Mouse (Mus musculus): ENCODE results near the gene Inhbb. TPM values are rescaled to one million over a fixed set of nuclear protein-coding genes. Genes with fewer than 3 reads are reported as not detected.

Inhbb gene
- polyA plus RNA-seq (2015; fragmentation: Nextera tagmentation; extraction: Ambion mirVana), result 0.30 and 0.34 TPM in 2 replicates

DNA sequence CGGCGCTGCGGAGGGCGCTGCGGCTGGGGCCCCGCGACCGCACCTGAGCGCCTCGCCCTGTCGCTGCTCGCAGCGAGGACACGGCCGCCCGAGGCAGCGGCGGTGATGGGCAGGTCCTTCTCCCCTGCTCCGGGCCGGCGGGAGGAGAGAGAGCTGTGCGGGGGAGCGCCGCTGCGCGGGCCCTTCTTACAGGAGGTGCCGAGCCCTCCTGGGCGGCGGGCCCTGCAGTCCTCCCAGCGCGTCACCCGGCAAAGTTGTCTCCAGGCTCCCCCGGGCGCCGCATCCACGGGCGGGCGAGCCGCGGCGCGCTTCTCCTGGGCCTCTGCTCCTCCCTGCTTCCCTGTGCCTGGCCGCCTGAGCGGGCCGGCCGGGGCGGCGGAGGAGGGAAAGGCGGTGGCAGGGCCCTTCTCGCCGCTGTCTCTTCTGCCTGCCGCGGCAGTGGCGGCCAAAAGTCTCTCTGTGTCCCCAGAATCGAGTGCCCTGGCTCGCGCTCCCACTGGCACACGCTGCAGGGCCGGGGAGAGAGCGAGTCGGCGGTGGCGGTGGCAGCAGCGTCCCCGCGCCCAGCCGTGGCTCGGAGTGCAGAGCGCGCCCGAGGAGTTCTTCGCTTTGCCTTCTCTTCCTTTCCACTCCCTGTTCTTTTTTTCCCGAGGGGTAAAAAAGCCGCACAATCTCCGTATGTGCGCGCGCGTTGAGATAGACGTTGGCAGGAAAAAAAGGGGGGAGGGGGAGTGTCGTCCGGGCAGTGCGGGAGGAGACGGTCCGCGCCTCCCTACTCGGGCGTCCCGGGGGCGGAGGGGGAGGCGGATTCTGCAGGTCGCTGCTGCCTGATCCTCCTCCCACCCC is at the start of gene Inhbb:
Gene Inhbb (minus strand): TSS at position 673 of the 846 bp plus-strand sequence.
- H3K4me3 ChIP-seq, result peak within 1 kb of the TSS; percentile 60
- H3K9me3 ChIP-seq, result no peaks in the 10 kb centered on the region
- peaks cover 21% of the 10 kb centered on the region for H3K4me1 ChIP-seq
- peak within 1 kb of the TSS; percentile 100 for H3K4me2 ChIP-seq
- 0 out of 2 replicates have a peak, but pooled peaks have one; percentile 8 for ATAC-seq (ENCODE audit: borderline replicate concordance, extremely low read depth, low FRiP score, low TSS enrichment)
- WGBS, result under 1% methylated on average over 83 of the region's 92 CpGs
- peak within 1 kb of the TSS; percentile 42 for H3K9ac ChIP-seq
- H3K27ac ChIP-seq, result no peak within 1 kb of the TSS
- H3K36me3 ChIP-seq, result no peaks in the 10 kb centered on the region
- H3K27me3 ChIP-seq, result peaks cover 90% of the 10 kb centered on the region

- H3K4me1 ChIP-seq, result no peaks in the 10 kb centered on the region
- no peak overlapping the region for H3K4me3 ChIP-seq
- no peaks in the 10 kb centered on the region for H3K9me3 ChIP-seq
- H3K36me3 ChIP-seq, result no peaks in the 10 kb centered on the region
- no peak overlapping the region for H3K9ac ChIP-seq
- H3K27ac ChIP-seq, result no peak overlapping the region
- no peaks in the 10 kb centered on the region for H3K27me3 ChIP-seq
- ATAC-seq (ENCODE audit: borderline replicate concordance, extremely low read depth, low FRiP score, low TSS enrichment), result no peak
- H3K4me2 ChIP-seq, result no peak overlapping the region
- 52% methylated on average over 2 of the region's 2 CpGs for WGBS
These were observed 41.3 kb upstream of the Inhbb start for GRCm38 (mm10) chr1:119463386-119463785.

DNA sequence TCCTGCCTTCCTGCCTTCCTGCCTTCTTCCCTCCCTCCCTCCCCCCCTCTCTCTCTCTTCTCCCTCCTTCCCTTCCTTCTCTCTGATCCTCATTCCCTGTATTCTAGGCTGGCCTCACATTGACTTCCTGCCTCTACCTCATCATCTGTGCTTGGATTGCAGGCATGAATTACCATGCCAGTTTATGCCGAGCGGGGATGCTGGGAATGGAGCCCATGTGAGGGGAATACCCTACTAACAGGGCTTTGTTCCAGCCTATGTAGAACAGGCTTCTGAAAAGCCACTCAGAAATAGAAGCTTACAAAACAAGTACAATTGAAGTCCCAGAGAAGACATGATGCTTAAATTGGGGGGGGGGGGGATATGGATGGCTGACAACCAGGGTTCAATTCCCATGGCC is 38.0 kb upstream of the Inhbb start:
- Histone ChIP-seq H3K4me3 (no peak overlapping the region), H3K27ac (no peak overlapping the region), H3K9ac (no peak overlapping the region), H3K4me2 (no peak overlapping the region), H3K27me3 (no peaks in the 10 kb centered on the region), H3K9me3 (no peaks in the 10 kb centered on the region), H3K4me1 (0 out of 2 replicates have a peak, but pooled peaks cover 3% of the 10 kb centered on the region), H3K36me3 (no peaks in the 10 kb centered on the region)
- 80% methylated on average over 2 of the region's 2 CpGs for WGBS
- ATAC-seq (ENCODE audit: borderline replicate concordance, extremely low read depth, low FRiP score, low TSS enrichment), result no peak

GRCm38 (mm10) chr1:119457993-119458605 is 36.1 kb upstream of the Inhbb start:
- Histone ChIP-seq H3K36me3 (no peaks in the 10 kb centered on the region), H3K4me2 (peak overlapping the region; percentile 26; the same call in 1 of the 2 replicates), H3K9me3 (no peaks in the 10 kb centered on the region), H3K27me3 (no peaks in the 10 kb centered on the region), H3K4me1 (0 out of 2 replicates have a peak, but pooled peaks cover 3% of the 10 kb centered on the region), H3K9ac (no peak overlapping the region), H3K27ac (no peak overlapping the region), H3K4me3 (no peak overlapping the region)
- ATAC-seq (ENCODE audit: borderline replicate concordance, extremely low read depth, low FRiP score, low TSS enrichment), result no peak
- WGBS, result 10% methylated on average over 10 of the region's 10 CpGs

- Histone ChIP-seq H3K36me3 (no peaks in the 10 kb centered on the region), H3K9me3 (no peaks in the 10 kb centered on the region), H3K4me1 (0 out of 2 replicates have a peak, but pooled peaks cover 3% of the 10 kb centered on the region), H3K4me3 (no peak overlapping the region), H3K27ac (no peak overlapping the region), H3K9ac (no peak overlapping the region), H3K27me3 (no peaks in the 10 kb centered on the region), H3K4me2 (peak overlapping the region; percentile 34)
- WGBS, result 39% methylated on average over 5 of the region's 5 CpGs
- no peak for ATAC-seq (ENCODE audit: borderline replicate concordance, extremely low read depth, low FRiP score, low TSS enrichment)
These were observed 35.4 kb upstream of the Inhbb start for GRCm38 (mm10) chr1:119457528-119457855.

DNA sequence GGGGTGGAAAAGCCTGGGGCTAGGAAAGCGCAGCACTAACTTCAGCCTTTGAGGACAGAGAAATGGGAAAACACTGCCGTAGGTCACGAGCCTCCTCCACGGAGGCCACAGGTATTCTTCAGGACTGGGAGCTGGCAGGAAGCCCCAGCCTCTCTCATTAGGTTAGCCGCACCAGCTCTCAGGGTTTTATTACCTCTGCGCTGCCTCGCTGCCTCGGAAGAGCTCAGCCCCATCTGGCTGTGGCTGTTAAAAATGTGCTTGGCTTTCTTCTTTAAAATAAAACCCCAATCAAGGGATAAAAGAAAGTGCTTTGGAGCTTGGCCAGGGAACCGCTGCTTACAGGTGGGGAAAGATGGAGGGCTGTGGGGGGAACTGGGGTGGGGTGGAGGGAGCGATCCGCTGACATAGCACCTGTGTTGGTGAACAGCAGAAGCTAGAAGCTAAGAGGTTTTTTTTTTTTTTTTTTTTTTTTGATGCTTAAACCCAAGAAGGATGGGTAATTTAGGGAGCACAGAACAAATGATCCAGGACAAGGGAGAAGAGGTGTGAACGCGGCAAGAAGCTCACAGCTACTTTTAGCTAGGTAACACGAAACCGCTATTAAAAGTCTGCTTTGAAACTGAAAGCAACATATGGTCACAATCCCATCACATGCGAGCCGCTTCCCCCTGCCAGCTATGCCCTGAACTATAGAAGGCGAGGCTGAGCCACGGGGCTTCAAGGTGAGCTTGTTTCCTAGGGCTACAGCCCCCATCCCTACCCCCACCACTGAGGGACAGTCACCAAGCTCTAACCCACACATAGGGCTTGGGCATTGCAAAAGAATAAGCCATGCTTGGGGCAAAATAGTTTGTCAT is 34.9 kb upstream of the Inhbb start:
- Histone ChIP-seq H3K9ac (no peak overlapping the region), H3K27ac (no peak overlapping the region), H3K36me3 (no peaks in the 10 kb centered on the region), H3K4me1 (0 out of 2 replicates have a peak, but pooled peaks cover 3% of the 10 kb centered on the region), H3K9me3 (no peaks in the 10 kb centered on the region), H3K4me2 (peak overlapping the region; percentile 34), H3K27me3 (no peaks in the 10 kb centered on the region), H3K4me3 (no peak overlapping the region)
- ATAC-seq (ENCODE audit: borderline replicate concordance, extremely low read depth, low FRiP score, low TSS enrichment), result no peak
- WGBS, result 38% methylated on average over 19 of the region's 19 CpGs

DNA sequence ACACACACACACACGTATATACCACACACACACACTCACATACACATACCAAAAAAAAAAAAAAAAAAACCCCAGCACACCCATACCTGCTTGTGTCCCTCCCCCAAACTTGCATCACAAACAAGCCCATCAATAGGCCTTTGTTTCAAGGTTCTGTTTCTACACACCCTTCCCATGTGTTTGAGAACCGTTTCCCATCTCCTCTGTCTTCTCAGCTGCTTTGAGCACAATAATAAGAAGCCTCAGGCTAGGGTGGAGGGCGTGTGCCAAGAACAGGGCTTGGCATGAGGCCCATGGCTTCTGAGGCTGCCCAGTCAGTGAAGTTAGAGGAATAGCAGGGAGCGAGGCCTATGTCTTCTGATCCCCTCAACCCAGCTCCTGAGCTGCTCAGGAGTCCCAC is 31.7 kb upstream of the Inhbb start:
- Histone ChIP-seq H3K27ac (no peak overlapping the region), H3K9ac (no peak overlapping the region), H3K36me3 (no peaks in the 10 kb centered on the region), H3K4me1 (0 out of 2 replicates have a peak, but pooled peaks cover 3% of the 10 kb centered on the region), H3K9me3 (no peaks in the 10 kb centered on the region), H3K27me3 (no peaks in the 10 kb centered on the region), H3K4me3 (no peak overlapping the region), H3K4me2 (no peak overlapping the region)
- no peak for ATAC-seq (ENCODE audit: borderline replicate concordance, extremely low read depth, low FRiP score, low TSS enrichment)
- 42% methylated on average over 4 of the region's 4 CpGs for WGBS

- Histone ChIP-seq H3K36me3 (no peaks in the 10 kb centered on the region), H3K4me3 (no peak overlapping the region), H3K9me3 (no peaks in the 10 kb centered on the region), H3K27me3 (no peaks in the 10 kb centered on the region), H3K9ac (no peak overlapping the region), H3K4me1 (no peaks in the 10 kb centered on the region), H3K27ac (no peak overlapping the region), H3K4me2 (no peak overlapping the region)
- ATAC-seq (ENCODE audit: borderline replicate concordance, extremely low read depth, low FRiP score, low TSS enrichment), result no peak
- WGBS, result 62% methylated on average over 10 of the region's 10 CpGs
These were observed 29.4 kb upstream of the Inhbb start for GRCm38 (mm10) chr1:119451417-119451816.

DNA sequence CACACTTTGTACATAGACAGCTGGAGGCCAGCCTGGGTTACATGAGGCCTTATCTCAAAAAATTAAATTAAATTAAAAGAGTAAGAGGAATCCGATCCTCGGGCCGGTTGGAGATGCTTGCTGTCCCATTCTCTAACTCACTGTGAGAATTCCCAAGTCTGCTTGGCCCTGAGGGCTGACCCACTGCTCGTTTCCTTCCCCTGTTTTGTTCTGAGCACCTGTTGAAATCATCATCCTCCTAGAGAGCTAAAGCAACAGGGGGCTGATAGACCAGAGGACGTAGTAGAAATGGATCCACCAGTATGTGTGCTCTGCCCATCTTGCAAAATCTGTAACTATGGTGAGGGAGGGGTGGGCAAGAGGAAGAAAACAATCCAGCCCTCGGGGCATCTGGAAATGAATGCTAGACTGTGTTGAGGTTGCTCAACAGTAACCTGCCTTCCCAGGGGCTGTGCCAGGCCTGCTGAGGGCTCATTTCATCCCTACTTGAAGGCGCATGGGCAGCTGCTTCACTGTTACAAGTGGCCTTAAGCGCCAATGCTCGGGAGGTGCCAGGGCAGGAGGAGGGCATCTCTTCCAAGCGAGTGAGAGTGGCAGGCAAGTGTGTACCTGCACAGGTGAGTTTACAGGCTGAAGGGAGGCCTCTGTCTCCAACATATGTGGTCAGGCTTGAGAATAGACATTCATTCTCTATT is 28.8 kb upstream of the Inhbb start:
- Histone ChIP-seq H3K4me2 (no peak overlapping the region), H3K27ac (no peak overlapping the region), H3K4me1 (no peaks in the 10 kb centered on the region), H3K4me3 (no peak overlapping the region), H3K9ac (no peak overlapping the region), H3K36me3 (no peaks in the 10 kb centered on the region), H3K9me3 (no peaks in the 10 kb centered on the region), H3K27me3 (no peaks in the 10 kb centered on the region)
- WGBS, result 72% methylated on average over 10 of the region's 10 CpGs
- no peak for ATAC-seq (ENCODE audit: borderline replicate concordance, extremely low read depth, low FRiP score, low TSS enrichment)

DNA sequence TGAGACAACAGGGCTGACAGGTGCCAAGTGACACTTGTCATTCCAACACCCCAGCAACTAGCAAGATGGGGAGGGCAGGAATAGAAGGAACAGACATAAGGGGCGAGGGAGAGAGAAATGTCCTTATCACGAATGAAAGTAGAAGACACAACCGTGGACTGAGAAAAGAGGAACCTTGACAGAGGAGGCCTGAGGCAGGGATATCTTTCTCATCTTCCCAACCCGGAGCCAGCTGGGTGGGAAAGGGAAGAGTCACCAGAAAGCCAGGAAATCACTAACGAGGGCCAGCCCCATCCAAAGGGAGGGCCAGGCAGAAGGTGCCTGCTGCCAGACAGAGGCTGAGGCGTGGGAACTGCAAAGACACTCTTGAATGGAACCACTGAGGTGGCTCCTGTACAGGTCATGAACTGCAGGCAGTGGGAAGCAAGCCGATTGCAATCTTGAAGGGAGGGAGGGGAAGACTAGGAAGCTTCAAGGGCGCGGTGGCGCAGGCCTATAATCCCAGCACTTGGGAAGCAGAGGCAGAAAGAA is 24.8 kb upstream of the Inhbb start:
- no peak for ATAC-seq (ENCODE audit: borderline replicate concordance, extremely low read depth, low FRiP score, low TSS enrichment)
- no peak overlapping the region for H3K4me2 ChIP-seq
- no peaks in the 10 kb centered on the region for H3K9me3 ChIP-seq
- H3K4me1 ChIP-seq, result no peaks in the 10 kb centered on the region
- no peaks in the 10 kb centered on the region for H3K27me3 ChIP-seq
- H3K9ac ChIP-seq, result no peak overlapping the region
- 56% methylated on average over 10 of the region's 10 CpGs for WGBS
- H3K36me3 ChIP-seq, result no peaks in the 10 kb centered on the region
- no peak overlapping the region for H3K27ac ChIP-seq
- H3K4me3 ChIP-seq, result no peak overlapping the region

Measured in lung, embryonic 15.5 days (tissue).